Mouse (Mus musculus) thymus, postnatal 25 days (tissue): ENCODE results near the gene Atrnl1.

ENCODE experiments used
- DNase-seq: peaks from one replicate; pipeline ENCODE4 v3.0.0; 2022

Gene Atrnl1

GRCm38 (mm10) chr19:57975201-57975600, 364.4 kb downstream of the Atrnl1 start:
- no peak for DNase-seq

- no peak for DNase-seq
These were observed 375.4 kb downstream of the Atrnl1 start for GRCm38 (mm10) chr19:57985918-57986900.

- no peak for DNase-seq
These were observed 377.0 kb downstream of the Atrnl1 start for GRCm38 (mm10) chr19:57987696-57988393.

GRCm38 (mm10) chr19:57988559-57989093, 377.8 kb downstream of the Atrnl1 start:
- DNase-seq = no peak

GRCm38 (mm10) chr19:57991099-57991760, 380.4 kb downstream of the Atrnl1 start:
- DNase-seq = no peak

GRCm38 (mm10) chr19:57994174-57994833, 383.5 kb downstream of the Atrnl1 start:
- peak; percentile 15 for DNase-seq

- DNase-seq = peak; percentile 11
These were observed 384.2 kb downstream of the Atrnl1 start for GRCm38 (mm10) chr19:57995015-57995414.

- peak; percentile 55 for DNase-seq
These were observed 387.1 kb downstream of the Atrnl1 start for GRCm38 (mm10) chr19:57997961-57998360.

GRCm38 (mm10) chr19:58011636-58012035, 400.8 kb downstream of the Atrnl1 start:
- no peak for DNase-seq

- no peak for DNase-seq
These were observed 404.9 kb downstream of the Atrnl1 start for GRCm38 (mm10) chr19:58015741-58016140.

- DNase-seq = no peak
These were observed 406.0 kb downstream of the Atrnl1 start for GRCm38 (mm10) chr19:58016561-58017453.

- no peak for DNase-seq
These were observed 406.6 kb downstream of the Atrnl1 start for GRCm38 (mm10) chr19:58017468-58017867.

- DNase-seq = no peak
These were observed 407.9 kb downstream of the Atrnl1 start for GRCm38 (mm10) chr19:58018698-58019097.

- DNase-seq = no peak
These were observed 410.9 kb downstream of the Atrnl1 start for GRCm38 (mm10) chr19:58021514-58022284.

GRCm38 (mm10) chr19:58023216-58023825, 412.5 kb downstream of the Atrnl1 start:
- DNase-seq = no peak

- no peak for DNase-seq
These were observed 414.2 kb downstream of the Atrnl1 start for GRCm38 (mm10) chr19:58025053-58025452.

- DNase-seq = no peak
These were observed 418.8 kb downstream of the Atrnl1 start for GRCm38 (mm10) chr19:58029661-58030060.

GRCm38 (mm10) chr19:58033241-58033640, 422.4 kb downstream of the Atrnl1 start:
- no peak for DNase-seq

GRCm38 (mm10) chr19:58036166-58036565, 425.3 kb downstream of the Atrnl1 start:
- DNase-seq = no peak

- no peak for DNase-seq
These were observed 432.3 kb downstream of the Atrnl1 start for GRCm38 (mm10) chr19:58043120-58043519.
